Mouse (Mus musculus) forebrain, embryonic 12.5 days (tissue): ENCODE results near the gene Hsph1. TPM values are rescaled to one million over a fixed set of nuclear protein-coding genes. Genes with fewer than 3 reads are reported as not detected.

Source experiments
- ATAC-seq: fragments of 200-750 bp; cut with Nextera tagmentation; 2 replicates; pipeline ENCODE4 v1.8.0; 2017; ENCODE audit warnings: moderate TSS enrichment; ENCODE audit not compliant: low FRiP score
- H3K27ac ChIP-seq: fragments of 300-500 bp; sonication (generic); 2 replicates; pipeline ENCODE4 v1.5.1; 2016; ENCODE audit warnings: mild to moderate bottlenecking
- H3K27me3 ChIP-seq: fragments of 300-500 bp; sonication (generic); 2 replicates; pipeline ENCODE4 v1.6.1; 2016; ENCODE audit warnings: mild to moderate bottlenecking
- H3K36me3 ChIP-seq: fragments of 300-500 bp; sonication (generic); replicated peaks from 2 replicates; pipeline ENCODE4 v1.6.1; 2016; ENCODE audit warnings: mild to moderate bottlenecking
- H3K4me1 ChIP-seq: fragments of 300-500 bp; sonication (generic); 2 replicates; pipeline ENCODE4 v1.6.1; 2016
- H3K4me2 ChIP-seq: fragments of 300-500 bp; sonication (generic); 2 replicates; pipeline ENCODE4 v1.6.1; 2016; ENCODE audit warnings: mild to moderate bottlenecking, moderate library complexity
- H3K4me3 ChIP-seq: fragments of 300-500 bp; sonication (generic); replicated peaks from 2 replicates; pipeline ENCODE4 v1.5.1; 2016; ENCODE audit warnings: mild to moderate bottlenecking
- H3K9ac ChIP-seq: fragments of 300-500 bp; sonication (generic); 2 replicates; pipeline ENCODE4 v1.6.1; 2016; ENCODE audit warnings: mild to moderate bottlenecking
- H3K9me3 ChIP-seq: fragments of 300-500 bp; sonication (generic); 2 replicates; pipeline ENCODE4 v1.6.1; 2016
- WGBS: fragments of 180-500 bp; shearing (Covaris S2); methylation state at CpG from one replicate; pipeline ENCODE4 v1.1.7; 2016; 5-methylcytosine and 5-hydroxymethylcytosine counted together
- polyA plus RNA-seq: library from polyadenylated mRNA; unstranded; fragments of >200 nt; fragmentation: Nextera tagmentation; extraction: Ambion mirVana; gene quantifications from 2 replicates; pipeline ENCODE4 v1.2.1, GENCODE M21; 2016

Hsph1 gene
- polyA plus RNA-seq, 1 experiment from 2014 or later = 123 TPM

DNA sequence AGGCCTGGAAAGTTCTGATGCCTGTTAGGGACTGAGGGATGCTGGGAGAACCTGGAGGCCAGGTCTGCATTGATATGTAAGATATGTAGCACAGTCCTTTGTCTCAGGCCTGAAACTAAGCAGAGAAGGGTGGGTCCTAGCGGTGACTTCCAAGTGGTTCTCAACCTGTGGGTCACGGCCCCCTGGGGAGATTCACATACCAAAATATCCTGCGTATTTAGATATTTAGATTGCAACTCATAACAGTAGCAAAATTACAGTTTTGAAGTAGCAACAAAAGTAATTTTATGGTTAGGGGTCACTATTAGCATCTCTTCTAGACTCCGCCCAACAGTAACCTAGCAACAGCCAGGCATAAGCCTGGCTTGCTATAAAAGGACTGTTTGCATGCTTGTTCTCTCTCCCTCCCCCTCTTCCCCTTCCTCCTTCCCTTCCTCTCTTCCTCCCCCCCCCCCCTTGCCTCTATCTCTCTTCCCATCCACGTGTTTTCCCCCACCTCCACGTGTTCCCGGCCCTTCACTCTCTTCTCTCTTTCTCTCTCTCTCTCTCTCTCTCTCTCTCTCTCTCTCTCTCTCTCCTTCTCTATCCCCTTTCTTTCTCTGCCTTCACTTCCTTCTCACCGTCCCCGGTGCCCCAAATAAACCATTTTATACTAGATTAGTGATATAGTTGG is 22.7 kb upstream of the Hsph1 start:
- WGBS = 72% methylated on average over 9 of the region's 9 CpGs
- Histone ChIP-seq H3K36me3 (no peaks in the 10 kb centered on the region), H3K4me2 (no peak overlapping the region), H3K27ac (no peak overlapping the region), H3K9me3 (0 out of 2 replicates have a peak, but pooled peaks cover 6% of the 10 kb centered on the region), H3K9ac (no peak overlapping the region), H3K4me3 (no peak overlapping the region), H3K27me3 (no peaks in the 10 kb centered on the region), H3K4me1 (no peaks in the 10 kb centered on the region; the same call in 1 of the 2 replicates)
- ATAC-seq = no peak

GRCm38 (mm10) chr5:149658022-149658421 is 21.8 kb upstream of the Hsph1 start:
- Histone ChIP-seq H3K4me2 (no peak overlapping the region), H3K27me3 (no peaks in the 10 kb centered on the region), H3K4me3 (no peak overlapping the region), H3K9ac (no peak overlapping the region), H3K36me3 (no peaks in the 10 kb centered on the region), H3K4me1 (no peaks in the 10 kb centered on the region; the same call in 1 of the 2 replicates), H3K27ac (no peak overlapping the region), H3K9me3 (0 out of 2 replicates have a peak, but pooled peaks cover 6% of the 10 kb centered on the region)
- 66% methylated on average over 3 of the region's 3 CpGs for WGBS
- no peak for ATAC-seq

GRCm38 (mm10) chr5:149655636-149656035 is 19.5 kb upstream of the Hsph1 start:
- 93% methylated on average over 9 of the region's 9 CpGs for WGBS
- Histone ChIP-seq H3K36me3 (no peaks in the 10 kb centered on the region), H3K27ac (no peak overlapping the region), H3K4me2 (no peak overlapping the region), H3K4me1 (no peaks in the 10 kb centered on the region; the same call in none of the 2 replicates), H3K27me3 (no peaks in the 10 kb centered on the region), H3K9me3 (no peaks in the 10 kb centered on the region), H3K9ac (no peak overlapping the region), H3K4me3 (no peak overlapping the region)
- no peak for ATAC-seq

GRCm38 (mm10) chr5:149650179-149650553 is 14.0 kb upstream of the Hsph1 start:
- Histone ChIP-seq H3K4me1 (peaks cover 9% of the 10 kb centered on the region), H3K4me3 (no peak overlapping the region), H3K9me3 (no peaks in the 10 kb centered on the region), H3K9ac (no peak overlapping the region), H3K36me3 (no peaks in the 10 kb centered on the region), H3K4me2 (no peak overlapping the region), H3K27ac (peak overlapping the region; percentile 37), H3K27me3 (no peaks in the 10 kb centered on the region)
- no peak for ATAC-seq
- WGBS = 54% methylated on average over 4 of the region's 4 CpGs

DNA sequence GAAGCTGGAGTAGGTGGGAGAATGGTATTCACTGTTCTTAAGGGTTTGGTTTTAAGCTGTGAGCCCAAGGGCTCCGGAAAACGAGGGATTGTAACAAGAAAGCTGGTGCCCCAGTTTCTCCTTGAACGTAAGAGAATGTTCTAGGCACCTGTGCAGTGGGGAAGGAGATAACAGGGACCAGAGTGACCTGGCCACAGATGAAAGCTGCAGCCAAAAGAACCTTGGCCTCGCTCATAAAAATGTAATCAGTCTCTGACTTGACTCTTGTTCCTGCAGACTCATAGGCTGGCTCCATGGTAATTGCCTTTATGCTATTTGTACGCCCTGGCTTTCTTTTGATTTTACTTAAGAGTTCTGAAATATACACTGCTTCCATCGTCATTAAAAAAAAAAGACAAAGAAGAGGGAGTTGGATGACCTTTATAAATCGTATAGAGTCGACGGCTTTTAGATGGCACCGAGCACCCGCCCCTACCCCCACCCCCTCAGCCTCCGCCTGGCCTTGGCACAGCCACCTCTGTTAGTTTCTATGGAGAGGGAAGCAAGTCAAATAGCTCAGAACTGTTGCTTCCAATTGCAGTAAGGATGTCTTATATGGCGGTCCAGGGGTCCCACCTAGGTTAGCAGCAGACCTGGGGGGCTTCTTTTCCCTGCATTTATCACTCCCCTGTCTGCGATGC is 13.5 kb upstream of the Hsph1 start:
- no peaks in the 10 kb centered on the region for H3K36me3 ChIP-seq
- no peaks in the 10 kb centered on the region for H3K27me3 ChIP-seq
- H3K9me3 ChIP-seq = no peaks in the 10 kb centered on the region
- no peak overlapping the region for H3K4me3 ChIP-seq
- peaks cover 9% of the 10 kb centered on the region for H3K4me1 ChIP-seq
- no peak overlapping the region for H3K9ac ChIP-seq
- WGBS = 77% methylated on average over 14 of the region's 14 CpGs
- ATAC-seq = no peak
- H3K27ac ChIP-seq = peak overlapping the region; percentile 37; the same call in 1 of the 2 replicates
- H3K4me2 ChIP-seq = no peak overlapping the region

DNA sequence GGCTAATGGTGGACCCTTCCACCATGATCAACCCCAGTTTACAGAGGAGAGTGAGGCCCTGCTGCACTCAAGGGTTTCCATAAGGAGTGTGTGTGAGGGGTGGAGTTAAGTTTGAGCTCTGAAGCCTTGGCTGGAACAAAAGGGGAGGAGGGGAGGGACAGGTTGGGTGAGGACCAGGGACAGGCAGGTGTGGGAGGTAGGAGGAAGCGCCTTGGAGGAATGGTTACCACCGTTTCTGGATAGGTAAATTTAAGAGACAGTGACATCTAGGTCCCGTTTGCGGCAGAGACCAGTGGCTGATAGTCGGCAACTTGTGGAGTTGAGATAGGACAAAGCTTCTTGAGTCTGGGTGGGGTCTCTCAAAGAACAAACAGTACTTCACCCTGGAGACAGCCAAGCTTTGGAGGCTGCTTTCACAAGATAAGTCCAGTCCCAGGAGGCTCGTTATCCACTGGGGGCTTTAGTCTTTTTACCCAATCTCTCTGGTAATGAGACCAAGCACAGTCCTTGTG is 12.8 kb upstream of the Hsph1 start:
- Histone ChIP-seq H3K9ac (no peak overlapping the region), H3K4me3 (no peak overlapping the region), H3K4me1 (peaks cover 9% of the 10 kb centered on the region), H3K9me3 (no peaks in the 10 kb centered on the region), H3K36me3 (no peaks in the 10 kb centered on the region), H3K4me2 (no peak overlapping the region), H3K27ac (no peak overlapping the region), H3K27me3 (no peaks in the 10 kb centered on the region)
- ATAC-seq = no peak
- WGBS = 66% methylated on average over 6 of the region's 6 CpGs

- no peaks in the 10 kb centered on the region for H3K27me3 ChIP-seq
- no peak for ATAC-seq
- H3K4me3 ChIP-seq = no peak overlapping the region
- no peak overlapping the region for H3K4me2 ChIP-seq
- H3K27ac ChIP-seq = no peak overlapping the region
- H3K9ac ChIP-seq = no peak overlapping the region
- H3K4me1 ChIP-seq = peaks cover 9% of the 10 kb centered on the region
- no peaks in the 10 kb centered on the region for H3K36me3 ChIP-seq
- 81% methylated on average over 4 of the region's 4 CpGs for WGBS
- H3K9me3 ChIP-seq = no peaks in the 10 kb centered on the region
Observed at GRCm38 (mm10) chr5:149648196-149648595, 12.0 kb upstream of the Hsph1 start.

DNA sequence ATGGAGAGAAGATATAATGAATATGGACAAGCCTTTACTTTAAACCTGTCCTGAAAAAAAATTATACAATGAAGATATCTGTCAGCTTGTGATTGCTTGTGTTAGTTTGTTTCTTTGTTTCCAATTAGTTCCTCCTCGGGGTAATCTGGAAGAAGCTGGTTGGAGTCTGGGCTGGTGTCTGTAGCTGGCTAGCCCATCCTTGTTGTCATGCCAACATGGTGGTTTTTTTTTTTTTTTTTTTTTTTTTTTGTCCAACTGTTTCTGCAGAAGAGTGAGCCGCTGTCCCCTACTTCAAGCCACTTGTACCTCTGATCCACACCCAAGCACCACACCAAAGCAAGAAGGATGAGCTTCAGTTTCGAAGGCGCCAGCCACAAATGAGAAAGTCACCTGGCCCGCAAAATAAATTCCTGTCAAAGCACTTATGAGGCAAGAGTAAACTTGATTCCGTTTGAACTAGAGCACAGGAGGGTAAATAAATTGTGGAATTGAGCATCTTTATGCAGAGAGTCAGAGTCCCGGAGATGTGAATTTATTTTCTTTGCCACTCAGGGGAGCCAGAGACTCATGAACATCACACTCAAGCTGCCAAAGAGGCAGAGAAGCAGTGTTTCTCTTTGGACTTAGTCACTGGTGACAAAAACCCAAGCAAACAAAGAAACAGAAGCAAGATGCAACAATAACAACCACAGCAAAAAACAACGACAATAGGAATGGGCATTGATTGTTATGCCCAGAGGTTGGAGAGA is 11.4 kb upstream of the Hsph1 start:
- no peaks in the 10 kb centered on the region for H3K9me3 ChIP-seq
- no peak overlapping the region for H3K4me3 ChIP-seq
- H3K27ac ChIP-seq = no peak overlapping the region
- no peaks in the 10 kb centered on the region for H3K36me3 ChIP-seq
- H3K27me3 ChIP-seq = no peaks in the 10 kb centered on the region
- H3K9ac ChIP-seq = no peak overlapping the region
- ATAC-seq = no peak
- H3K4me2 ChIP-seq = no peak overlapping the region
- H3K4me1 ChIP-seq = peaks cover 9% of the 10 kb centered on the region
- 79% methylated on average over 8 of the region's 8 CpGs for WGBS

GRCm38 (mm10) chr5:149642783-149643509 is 6.8 kb upstream of the Hsph1 start:
- H3K4me3 ChIP-seq = no peak overlapping the region
- H3K9ac ChIP-seq = no peak overlapping the region
- no peaks in the 10 kb centered on the region for H3K36me3 ChIP-seq
- H3K9me3 ChIP-seq = no peaks in the 10 kb centered on the region
- H3K4me2 ChIP-seq = no peak overlapping the region
- 88% methylated on average over 11 of the region's 11 CpGs for WGBS
- H3K27me3 ChIP-seq = no peaks in the 10 kb centered on the region
- no peak for ATAC-seq
- no peak overlapping the region for H3K27ac ChIP-seq
- peaks cover 4% of the 10 kb centered on the region for H3K4me1 ChIP-seq

DNA sequence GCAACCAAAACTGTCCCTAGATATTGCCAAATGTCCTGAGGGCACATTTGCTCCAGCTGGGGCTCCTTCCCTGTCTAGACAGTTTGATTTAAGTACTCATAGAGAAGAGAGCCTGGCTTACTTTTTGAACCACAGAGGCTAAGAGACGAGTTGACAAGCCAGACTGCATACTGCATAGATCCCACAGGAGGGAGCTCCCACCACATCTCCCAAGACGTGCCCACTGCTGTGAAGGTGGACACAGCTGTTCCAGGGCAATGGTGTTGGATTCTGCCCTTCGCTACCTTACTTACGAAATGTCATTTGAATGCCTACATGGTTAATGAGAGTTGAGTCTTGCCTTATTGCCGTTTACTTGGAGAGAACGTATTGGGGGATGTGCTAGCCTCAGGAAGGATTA is 6.2 kb upstream of the Hsph1 start:
- no peak for ATAC-seq

GRCm38 (mm10) chr5:149641277-149641892 is 5.2 kb upstream of the Hsph1 start:
- ATAC-seq = no peak
- H3K27me3 ChIP-seq = no peaks in the 10 kb centered on the region
- WGBS = 91% methylated on average over 8 of the region's 8 CpGs

More for the DNA sequence above, 6.2 kb upstream of the Hsph1 start:
- H3K36me3 ChIP-seq = no peaks in the 10 kb centered on the region
- H3K27ac ChIP-seq = no peak overlapping the region
- WGBS = 62% methylated on average over 6 of the region's 6 CpGs
- no peak overlapping the region for H3K9ac ChIP-seq
- H3K9me3 ChIP-seq = no peaks in the 10 kb centered on the region
- H3K4me3 ChIP-seq = no peak overlapping the region
- no peak overlapping the region for H3K4me2 ChIP-seq
- peaks cover under 1% of the 10 kb centered on the region for H3K4me1 ChIP-seq
- no peaks in the 10 kb centered on the region for H3K27me3 ChIP-seq

More at GRCm38 (mm10) chr5:149641277-149641892, 5.2 kb upstream of the Hsph1 start:
- Histone ChIP-seq H3K4me2 (no peak overlapping the region), H3K4me3 (no peak overlapping the region), H3K9ac (no peak overlapping the region), H3K27ac (no peak overlapping the region), H3K4me1 (peaks cover 3% of the 10 kb centered on the region), H3K36me3 (no peaks in the 10 kb centered on the region), H3K9me3 (no peaks in the 10 kb centered on the region)
